Mouse (Mus musculus) gastrocnemius, adult 18-20 months (tissue): ENCODE measurements around the gene Rgs9. TPM values are rescaled to one million over a fixed set of nuclear protein-coding genes. Genes with fewer than 3 reads are reported as not detected.
"Not testable (repeated sequence)": the region's sequence is repeated elsewhere in the genome, so short reads cannot be mapped to it uniquely, and the experiment has no call there.

ENCODE experiments used
- DNase-seq: peaks from one replicate; pipeline ENCODE4 v3.0.0; 2021; ENCODE audit warnings: low spot score
- long read RNA-seq, 2 experiments: library from polyadenylated mRNA; stranded (forward); transcript quantifications; one replicate each; pipeline ENCODE4 v2.0.0; 2021
- total RNA-seq, 2 experiments: library from RNA; stranded (reverse); gene quantifications; 2 replicates each; pipeline ENCODE4 v1.2.3; 2021

The Rgs9 gene
- not detected for total RNA-seq
- long read RNA-seq, experiment 1, result 0 reads
- long read RNA-seq, experiment 2, result 0 reads

- peak; percentile 89 for DNase-seq
Observed at GRCm38 (mm10) chr11:109297710-109298375, at the start of gene Rgs9. Rgs9 (minus strand) TSS chr11:109298129.

GRCm38 (mm10) chr11:109347242-109347959 lies 49.5 kb upstream of the Rgs9 start:
- DNase-seq, result peak; percentile 87

GRCm38 (mm10) chr11:109343991-109344599 lies 46.2 kb upstream of the Rgs9 start:
- DNase-seq, result peak; percentile 48

GRCm38 (mm10) chr11:109343558-109343957 lies 45.6 kb upstream of the Rgs9 start:
- DNase-seq, result no peak

- DNase-seq, result not testable (repeated sequence)
Observed at GRCm38 (mm10) chr11:109342666-109343065, 44.7 kb upstream of the Rgs9 start.

- DNase-seq, result no peak
Observed at GRCm38 (mm10) chr11:109340541-109340940, 42.6 kb upstream of the Rgs9 start.

- no peak for DNase-seq
Observed at GRCm38 (mm10) chr11:109339155-109339938, 41.4 kb upstream of the Rgs9 start.

- no peak for DNase-seq
Observed at GRCm38 (mm10) chr11:109335890-109336289, 38.0 kb upstream of the Rgs9 start.

- DNase-seq, result no peak
Observed at GRCm38 (mm10) chr11:109334773-109335172, 36.8 kb upstream of the Rgs9 start.

- DNase-seq, result peak; percentile 78
Observed at GRCm38 (mm10) chr11:109332722-109333121, 34.8 kb upstream of the Rgs9 start.

GRCm38 (mm10) chr11:109331424-109331824 lies 33.5 kb upstream of the Rgs9 start:
- DNase-seq, result peak; percentile 96

GRCm38 (mm10) chr11:109330706-109331393 lies 32.9 kb upstream of the Rgs9 start:
- no peak for DNase-seq

GRCm38 (mm10) chr11:109329331-109329730 lies 31.4 kb upstream of the Rgs9 start:
- DNase-seq, result no peak

GRCm38 (mm10) chr11:109327952-109328351 lies 30.0 kb upstream of the Rgs9 start:
- no peak for DNase-seq

- no peak for DNase-seq
Observed at GRCm38 (mm10) chr11:109327381-109327780, 29.5 kb upstream of the Rgs9 start.

- no peak for DNase-seq
Observed at GRCm38 (mm10) chr11:109326270-109326669, 28.3 kb upstream of the Rgs9 start.

GRCm38 (mm10) chr11:109320361-109320933 lies 22.5 kb upstream of the Rgs9 start:
- no peak for DNase-seq

- no peak for DNase-seq
Observed at GRCm38 (mm10) chr11:109319946-109320345, 22.0 kb upstream of the Rgs9 start.

GRCm38 (mm10) chr11:109319471-109319870 lies 21.5 kb upstream of the Rgs9 start:
- no peak for DNase-seq

- DNase-seq, result peak; percentile 36
Observed at GRCm38 (mm10) chr11:109316921-109317320, 19.0 kb upstream of the Rgs9 start.
